Mouse (Mus musculus) stomach, embryonic 16.5 days (tissue): ENCODE results near the gene Cyp46a1. TPM values are rescaled to one million over a fixed set of nuclear protein-coding genes. Genes with fewer than 3 reads are reported as not detected.
A peak's percentile ranks its signal among the peaks of the same experiment; 100 is the strongest.

Source experiments
- ATAC-seq: fragments of 200-750 bp; cut with Nextera tagmentation; 2 replicates; pipeline ENCODE4 v1.8.0; 2017; ENCODE audit warnings: moderate number of reproducible peaks, moderate TSS enrichment; ENCODE audit not compliant: insufficient read depth, low FRiP score
- H3K27ac ChIP-seq: fragments of 300-500 bp; sonication (generic); 2 replicates; pipeline ENCODE4 v1.5.1; 2014; ENCODE audit warnings: low read length
- H3K27me3 ChIP-seq: fragments of 300-500 bp; sonication (generic); 2 replicates; pipeline ENCODE4 v1.6.1; 2014; ENCODE audit warnings: low read length, control low read depth, mixed read lengths; ENCODE audit not compliant: control insufficient read depth, insufficient read depth
- H3K36me3 ChIP-seq: fragments of 300-500 bp; sonication (generic); 2 replicates; pipeline ENCODE4 v1.6.1; 2014; ENCODE audit warnings: low read length; ENCODE audit not compliant: control insufficient read depth, insufficient read depth
- H3K4me1 ChIP-seq: fragments of 300-500 bp; sonication (generic); 2 replicates; pipeline ENCODE4 v1.6.1; 2014; ENCODE audit warnings: low read length, control low read depth, mixed read lengths; ENCODE audit not compliant: control insufficient read depth, insufficient read depth
- H3K4me2 ChIP-seq: fragments of 300-500 bp; sonication (generic); 2 replicates; pipeline ENCODE4 v1.6.1; 2014; ENCODE audit warnings: low read depth, low read length, mixed read lengths
- H3K4me3 ChIP-seq: fragments of 300-500 bp; sonication (generic); replicated peaks from 2 replicates; pipeline ENCODE4 v1.5.1; 2014; ENCODE audit warnings: mild to moderate bottlenecking, low read length
- H3K9ac ChIP-seq: fragments of 300-500 bp; sonication (generic); 2 replicates; pipeline ENCODE4 v1.6.1; 2014; ENCODE audit warnings: low read length
- H3K9me3 ChIP-seq: fragments of 300-500 bp; sonication (generic); replicated peaks from 2 replicates; pipeline ENCODE4 v1.6.1; 2016; ENCODE audit warnings: low read length, control low read depth; ENCODE audit not compliant: control insufficient read depth
- WGBS: fragments of 180-500 bp; shearing (Covaris S2); extraction: QIAGEN DNeasy Blood & Tissue Kit; methylation state at CpG from one replicate; pipeline ENCODE4 v1.1.7; 2014; 5-methylcytosine and 5-hydroxymethylcytosine counted together
- polyA plus RNA-seq: library from polyadenylated mRNA; unstranded; fragments of >200 nt; fragmentation: Nextera tagmentation; extraction: Ambion mirVana; gene quantifications from 2 replicates; pipeline ENCODE4 v1.2.1, GENCODE M21; 2015

Gene Cyp46a1
- polyA plus RNA-seq, 1 experiment from 2014 or later, result 8.5 TPM

GRCm38 (mm10) chr12:108386476-108387232 is 52.5 kb downstream of the Cyp46a1 start:
- no peak overlapping the region for H3K4me2 ChIP-seq
- H3K4me1 ChIP-seq, result peaks cover 8% of the 10 kb centered on the region
- H3K36me3 ChIP-seq, result no peaks in the 10 kb centered on the region
- H3K27ac ChIP-seq, result no peak overlapping the region
- no peaks in the 10 kb centered on the region for H3K9me3 ChIP-seq
- 0 out of 2 replicates have a peak, but pooled peaks have one; percentile 41 for ATAC-seq
- H3K4me3 ChIP-seq, result no peak overlapping the region
- WGBS, result 58% methylated on average over 13 of the region's 13 CpGs
- H3K9ac ChIP-seq, result no peak overlapping the region
- no peaks in the 10 kb centered on the region for H3K27me3 ChIP-seq

GRCm38 (mm10) chr12:108389718-108390117 is 55.5 kb downstream of the Cyp46a1 start:
- no peak for ATAC-seq
- H3K9me3 ChIP-seq, result no peaks in the 10 kb centered on the region
- WGBS, result 48% methylated on average over 3 of the region's 3 CpGs
- H3K36me3 ChIP-seq, result no peaks in the 10 kb centered on the region
- no peak overlapping the region for H3K9ac ChIP-seq
- H3K4me1 ChIP-seq, result peaks cover 28% of the 10 kb centered on the region
- no peak overlapping the region for H3K4me2 ChIP-seq
- no peak overlapping the region for H3K4me3 ChIP-seq
- no peak overlapping the region for H3K27ac ChIP-seq
- no peaks in the 10 kb centered on the region for H3K27me3 ChIP-seq

- ATAC-seq, result peak; percentile 34; the same call in 1 of the 2 replicates
- Histone ChIP-seq H3K9me3 (no peaks in the 10 kb centered on the region), H3K27ac (peak overlapping the region; percentile 41), H3K4me1 (peaks cover 20% of the 10 kb centered on the region), H3K4me2 (no peak overlapping the region; the same call in 1 of the 2 replicates), H3K27me3 (no peaks in the 10 kb centered on the region), H3K4me3 (no peak overlapping the region), H3K36me3 (no peaks in the 10 kb centered on the region), H3K9ac (peak overlapping the region; percentile 37)
- WGBS, result 62% methylated on average over 12 of the region's 12 CpGs
Measured at GRCm38 (mm10) chr12:108392254-108393044, 58.3 kb downstream of the Cyp46a1 start.

- Histone ChIP-seq H3K36me3 (no peaks in the 10 kb centered on the region), H3K4me2 (no peak overlapping the region; the same call in 1 of the 2 replicates), H3K4me3 (no peak overlapping the region), H3K9me3 (no peaks in the 10 kb centered on the region), H3K27me3 (no peaks in the 10 kb centered on the region), H3K4me1 (peaks cover 20% of the 10 kb centered on the region), H3K9ac (peak overlapping the region; percentile 60), H3K27ac (peak overlapping the region; percentile 81)
- WGBS, result 74% methylated on average over 4 of the region's 4 CpGs
- ATAC-seq, result peak; percentile 16; the same call in 1 of the 2 replicates
Measured at GRCm38 (mm10) chr12:108393082-108393481, 58.9 kb downstream of the Cyp46a1 start.

GRCm38 (mm10) chr12:108393637-108394036 is 59.5 kb downstream of the Cyp46a1 start:
- no peaks in the 10 kb centered on the region for H3K36me3 ChIP-seq
- H3K27ac ChIP-seq, result peak overlapping the region; percentile 81
- 63% methylated on average over 4 of the region's 4 CpGs for WGBS
- no peaks in the 10 kb centered on the region for H3K27me3 ChIP-seq
- ATAC-seq, result peak; percentile 81
- H3K4me1 ChIP-seq, result peaks cover 20% of the 10 kb centered on the region
- no peak overlapping the region for H3K4me2 ChIP-seq
- H3K4me3 ChIP-seq, result no peak overlapping the region
- H3K9me3 ChIP-seq, result no peaks in the 10 kb centered on the region
- H3K9ac ChIP-seq, result peak overlapping the region; percentile 60

- Histone ChIP-seq H3K4me2 (no peak overlapping the region), H3K4me3 (no peak overlapping the region), H3K27ac (no peak overlapping the region), H3K9me3 (no peaks in the 10 kb centered on the region), H3K9ac (no peak overlapping the region), H3K36me3 (no peaks in the 10 kb centered on the region), H3K4me1 (peaks cover 20% of the 10 kb centered on the region), H3K27me3 (no peaks in the 10 kb centered on the region)
- no peak for ATAC-seq
- 88% methylated on average over 17 of the region's 17 CpGs for WGBS
Measured at GRCm38 (mm10) chr12:108394534-108395284, 60.5 kb downstream of the Cyp46a1 start.

GRCm38 (mm10) chr12:108395285-108395660 is 61.1 kb downstream of the Cyp46a1 start:
- Histone ChIP-seq H3K9me3 (no peaks in the 10 kb centered on the region), H3K27me3 (no peaks in the 10 kb centered on the region), H3K4me3 (no peak overlapping the region), H3K9ac (no peak overlapping the region), H3K4me2 (no peak overlapping the region), H3K4me1 (peaks cover 20% of the 10 kb centered on the region), H3K27ac (no peak overlapping the region), H3K36me3 (no peaks in the 10 kb centered on the region)
- WGBS, result 76% methylated on average over 6 of the region's 6 CpGs
- ATAC-seq, result no peak

- H3K9me3 ChIP-seq, result no peaks in the 10 kb centered on the region
- no peak overlapping the region for H3K4me3 ChIP-seq
- no peak overlapping the region for H3K9ac ChIP-seq
- 81% methylated on average over 11 of the region's 11 CpGs for WGBS
- no peak for ATAC-seq
- no peak overlapping the region for H3K4me2 ChIP-seq
- H3K27me3 ChIP-seq, result no peaks in the 10 kb centered on the region
- H3K27ac ChIP-seq, result no peak overlapping the region
- no peaks in the 10 kb centered on the region for H3K36me3 ChIP-seq
- peaks cover 20% of the 10 kb centered on the region for H3K4me1 ChIP-seq
Measured at GRCm38 (mm10) chr12:108396081-108396947, 62.1 kb downstream of the Cyp46a1 start.
